Mouse (Mus musculus): ENCODE data around the gene Tmem184a.

DNA sequence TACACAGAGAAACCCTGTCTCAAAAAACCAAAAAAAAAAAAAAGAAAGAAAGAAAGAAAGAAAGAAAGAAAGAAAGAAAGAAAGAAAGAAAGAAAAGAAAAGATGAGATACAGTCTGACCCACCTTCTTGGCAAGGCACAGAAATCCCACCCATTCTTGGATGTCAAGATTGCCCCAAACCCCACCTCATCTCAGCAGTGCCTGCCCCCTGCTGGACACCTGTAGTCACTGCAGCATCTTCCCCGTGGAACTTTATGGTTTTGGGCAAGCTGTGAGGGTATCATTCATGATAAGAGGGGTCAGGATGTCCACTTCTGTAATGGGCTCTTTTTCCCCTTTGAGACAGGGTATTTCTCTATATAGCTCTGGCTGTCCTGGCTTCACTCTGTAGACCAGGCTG lies 2.4 kb downstream of the Tmem184a start:
- TF ChIP-seq CTCF (IDR thresholded peaks at IDR 0.05; ENCODE audit: insufficient read depth, low read depth, low read length): peak; percentile 53; the same call in 1 of the 2 replicates
- TF ChIP-seq POLR2A (IDR thresholded peaks at IDR 0.05; ENCODE audit: insufficient read depth, low read depth, low read length): no peak

Data from olfactory bulb, adult 2 months (tissue).